Mouse (Mus musculus) forebrain, embryonic 14.5 days (tissue): ENCODE measurements around the gene Chn2. TPM values are rescaled to one million over a fixed set of nuclear protein-coding genes. Genes with fewer than 3 reads are reported as not detected.
A peak's percentile ranks its signal among the peaks of the same experiment; 100 is the strongest.

Experiments
- ATAC-seq: fragments of 200-750 bp; cut with Nextera tagmentation; 2 replicates; pipeline ENCODE4 v1.8.0; 2017; ENCODE audit warnings: mild to moderate bottlenecking, moderate library complexity
- DNase-seq: peaks from one replicate; pipeline ENCODE4 v3.0.0-alpha.2; 2015; ENCODE audit warnings: low spot score
- H3K27ac ChIP-seq: fragments of 300-500 bp; sonication (generic); 2 replicates; pipeline ENCODE4 v1.5.1; 2014; ENCODE audit warnings: low read depth, mild to moderate bottlenecking, control low read depth, low read length, moderate library complexity
- H3K27me3 ChIP-seq: fragments of 300-500 bp; sonication (generic); replicated peaks from 2 replicates; pipeline ENCODE4 v1.6.1; 2014; ENCODE audit warnings: low read length, control low read depth, mixed read lengths; ENCODE audit not compliant: control insufficient read depth, insufficient read depth
- H3K36me3 ChIP-seq: fragments of 300-500 bp; sonication (generic); 2 replicates; pipeline ENCODE4 v1.6.1; 2014; ENCODE audit warnings: low read length, control low read depth; ENCODE audit not compliant: control insufficient read depth, insufficient read depth
- H3K4me1 ChIP-seq: fragments of 300-500 bp; sonication (generic); 2 replicates; pipeline ENCODE4 v1.6.1; 2014; ENCODE audit warnings: antibody characterized with exemption, low read length, control low read depth; ENCODE audit not compliant: control insufficient read depth, insufficient read depth
- H3K4me2 ChIP-seq: fragments of 300-500 bp; sonication (generic); 2 replicates; pipeline ENCODE4 v1.6.1; 2014; ENCODE audit warnings: mild to moderate bottlenecking, control low read depth, low read length
- H3K4me3 ChIP-seq: fragments of 300-500 bp; sonication (generic); 2 replicates; pipeline ENCODE4 v1.5.1; 2014; ENCODE audit warnings: low read depth, low read length, control low read depth
- H3K9ac ChIP-seq: fragments of 300-500 bp; sonication (generic); 2 replicates; pipeline ENCODE4 v1.6.1; 2014; ENCODE audit warnings: mild to moderate bottlenecking, low read length, control low read depth, moderate library complexity
- H3K9me3 ChIP-seq: fragments of 300-500 bp; sonication (generic); replicated peaks from 2 replicates; pipeline ENCODE4 v1.6.1; 2016; ENCODE audit warnings: low read length, control low read depth, mixed read lengths; ENCODE audit not compliant: control insufficient read depth
- WGBS: fragments of 180-500 bp; shearing (Covaris S2); extraction: QIAGEN DNeasy Blood & Tissue Kit; methylation state at CpG from one replicate; pipeline ENCODE4 v1.1.7; 2014; 5-methylcytosine and 5-hydroxymethylcytosine counted together
- polyA plus RNA-seq: library from polyadenylated mRNA; unstranded; fragments of >200 nt; fragmentation: Nextera tagmentation; extraction: Ambion mirVana; gene quantifications from 2 replicates; pipeline ENCODE4 v1.2.1, GENCODE M21; 2014

Chn2 gene
- polyA plus RNA-seq, 1 experiment from 2014 or later: 45.9 TPM

DNA sequence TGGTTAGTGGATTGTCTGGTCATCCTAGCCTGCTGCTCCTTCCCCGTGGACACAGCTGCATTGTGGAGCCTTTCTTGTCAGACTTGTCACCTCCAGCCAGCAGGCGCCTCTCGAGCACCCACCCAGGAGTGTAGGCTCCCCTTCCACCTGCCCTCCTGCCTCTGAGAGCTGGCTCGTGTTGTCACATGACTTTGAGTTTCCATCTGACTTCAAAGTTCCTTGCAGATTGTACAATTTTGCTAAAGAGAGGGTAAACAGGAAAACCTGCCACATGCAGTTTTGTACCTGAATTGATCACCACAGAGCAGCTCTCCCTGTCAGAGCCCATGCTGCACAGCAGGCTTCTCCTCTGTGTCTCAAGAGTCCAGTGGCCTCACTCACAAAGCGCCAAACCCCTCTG lies 177.2 kb downstream of the Chn2 start:
- DNase-seq: no peak

DNA sequence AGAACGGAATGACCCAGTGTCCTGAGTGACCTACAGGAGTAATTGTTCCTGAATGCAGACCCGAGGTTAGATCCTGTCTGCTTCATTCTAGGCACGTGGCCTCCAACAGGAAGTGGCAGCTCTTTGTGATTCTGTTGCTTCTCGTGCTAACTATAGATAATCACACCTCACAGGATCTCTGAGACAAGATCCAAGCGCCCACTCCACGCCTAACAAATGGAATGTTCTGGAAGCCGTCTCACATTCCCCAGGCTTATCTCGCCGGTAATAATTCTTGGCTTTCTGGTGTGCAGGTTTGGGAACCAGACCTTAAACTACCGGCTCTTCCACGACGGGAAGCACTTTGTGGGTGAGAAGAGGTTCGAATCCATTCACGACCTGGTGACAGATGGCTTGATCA lies 180.8 kb downstream of the Chn2 start:
- Histone ChIP-seq H3K4me2 (no peak overlapping the region), H3K4me1 (no peaks in the 10 kb centered on the region), H3K36me3 (peaks cover 11% of the 10 kb centered on the region; the same call in 1 of the 2 replicates), H3K4me3 (no peak overlapping the region), H3K27ac (no peak overlapping the region), H3K27me3 (no peaks in the 10 kb centered on the region), H3K9ac (no peak overlapping the region), H3K9me3 (no peaks in the 10 kb centered on the region)
- ATAC-seq: no peak
- DNase-seq: no peak
- 94% methylated on average over 14 of the region's 14 CpGs for WGBS

More for the DNA sequence above, 177.2 kb downstream of the Chn2 start:
- H3K36me3 ChIP-seq: peaks cover 11% of the 10 kb centered on the region; the same call in 1 of the 2 replicates
- H3K9me3 ChIP-seq: no peaks in the 10 kb centered on the region
- WGBS: 87% methylated on average over 5 of the region's 5 CpGs
- no peaks in the 10 kb centered on the region for H3K4me1 ChIP-seq
- H3K4me3 ChIP-seq: no peak overlapping the region
- no peak for ATAC-seq
- H3K27me3 ChIP-seq: no peaks in the 10 kb centered on the region
- no peak overlapping the region for H3K4me2 ChIP-seq
- H3K9ac ChIP-seq: no peak overlapping the region
- no peak overlapping the region for H3K27ac ChIP-seq

- no peaks in the 10 kb centered on the region for H3K27me3 ChIP-seq
- ATAC-seq (no peak), DNase-seq (no peak)
- H3K4me2 ChIP-seq: no peak overlapping the region
- WGBS: 97% methylated on average over 4 of the region's 4 CpGs
- H3K4me1 ChIP-seq: no peaks in the 10 kb centered on the region
- peaks cover 11% of the 10 kb centered on the region; the same call in 1 of the 2 replicates for H3K36me3 ChIP-seq
- H3K4me3 ChIP-seq: no peak overlapping the region
- H3K9ac ChIP-seq: no peak overlapping the region
- H3K27ac ChIP-seq: no peak overlapping the region
- H3K9me3 ChIP-seq: no peaks in the 10 kb centered on the region
Measured at GRCm38 (mm10) chr6:54223529-54223928, 184.2 kb downstream of the Chn2 start.

GRCm38 (mm10) chr6:54224325-54224724 lies 185.0 kb downstream of the Chn2 start:
- WGBS: 59% methylated on average over 11 of the region's 11 CpGs
- DNase-seq: no peak
- H3K4me2 ChIP-seq: no peak overlapping the region

DNA sequence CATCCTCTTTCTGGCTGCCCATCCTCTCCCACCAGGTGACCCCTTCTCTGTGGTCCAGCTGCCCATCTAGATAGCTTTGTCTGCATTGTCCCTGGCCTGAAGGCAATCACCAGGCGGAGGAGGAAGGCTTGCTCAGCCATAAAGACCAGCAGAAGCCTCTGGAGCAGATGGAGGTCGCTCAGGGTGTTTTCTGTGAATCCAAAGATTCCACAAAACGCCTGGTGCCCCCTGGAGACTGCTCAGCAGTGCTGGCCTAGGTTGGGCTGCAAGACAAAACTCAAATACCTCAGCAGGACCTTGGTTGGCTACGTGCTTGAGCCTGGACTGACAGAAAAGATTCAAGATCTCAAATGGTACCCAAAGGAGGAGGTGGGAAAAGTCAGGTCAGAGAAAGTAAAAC lies 186.0 kb downstream of the Chn2 start:
- no peak overlapping the region for H3K4me3 ChIP-seq
- no peak overlapping the region for H3K4me2 ChIP-seq
- H3K9ac ChIP-seq: no peak overlapping the region
- 0 out of 2 replicates have a peak, but pooled peaks cover 3% of the 10 kb centered on the region for H3K36me3 ChIP-seq
- H3K27me3 ChIP-seq: no peaks in the 10 kb centered on the region
- no peak for DNase-seq
- no peaks in the 10 kb centered on the region for H3K9me3 ChIP-seq
- no peaks in the 10 kb centered on the region for H3K4me1 ChIP-seq
- 37% methylated on average over 4 of the region's 4 CpGs for WGBS
- H3K27ac ChIP-seq: no peak overlapping the region
- ATAC-seq: no peak

More at GRCm38 (mm10) chr6:54224325-54224724, 185.0 kb downstream of the Chn2 start:
- Histone ChIP-seq H3K4me3 (no peak overlapping the region), H3K27ac (no peak overlapping the region), H3K9ac (no peak overlapping the region), H3K27me3 (no peaks in the 10 kb centered on the region), H3K4me1 (no peaks in the 10 kb centered on the region), H3K36me3 (peaks cover 11% of the 10 kb centered on the region; the same call in 1 of the 2 replicates), H3K9me3 (no peaks in the 10 kb centered on the region)
- ATAC-seq: no peak

GRCm38 (mm10) chr6:54227061-54227460 lies 187.7 kb downstream of the Chn2 start:
- DNase-seq (no peak), ATAC-seq (no peak)
- Histone ChIP-seq H3K4me2 (no peak overlapping the region), H3K9me3 (no peaks in the 10 kb centered on the region), H3K27me3 (no peaks in the 10 kb centered on the region), H3K4me1 (no peaks in the 10 kb centered on the region), H3K9ac (no peak overlapping the region), H3K4me3 (no peak overlapping the region), H3K27ac (no peak overlapping the region), H3K36me3 (no peaks in the 10 kb centered on the region)
- WGBS: 98% methylated on average over 3 of the region's 3 CpGs

DNA sequence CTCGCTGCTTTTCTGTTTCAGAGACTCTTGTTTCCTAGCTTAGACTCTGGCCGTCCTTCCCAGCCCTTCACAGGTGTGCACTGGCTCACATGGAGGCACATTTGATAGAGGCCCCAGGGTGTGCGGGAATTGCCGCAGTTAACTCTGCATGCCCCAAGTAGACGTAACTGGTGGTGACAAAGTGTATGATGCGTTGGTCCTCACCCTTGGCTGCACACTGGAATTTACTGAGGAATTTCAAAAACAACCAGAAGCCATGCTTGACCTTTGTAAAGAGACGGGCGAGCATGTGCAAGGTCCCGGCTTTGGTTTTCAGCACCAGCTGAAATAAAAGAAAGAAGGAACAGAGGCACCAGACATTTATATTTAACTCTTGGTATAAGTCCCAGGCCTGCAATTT lies 189.1 kb downstream of the Chn2 start:
- WGBS: 61% methylated on average over 9 of the region's 9 CpGs
- no peak for DNase-seq
- Histone ChIP-seq H3K9me3 (no peaks in the 10 kb centered on the region), H3K4me3 (no peak overlapping the region), H3K27ac (no peak overlapping the region), H3K4me1 (no peaks in the 10 kb centered on the region), H3K4me2 (no peak overlapping the region), H3K9ac (no peak overlapping the region), H3K36me3 (no peaks in the 10 kb centered on the region), H3K27me3 (no peaks in the 10 kb centered on the region)
- peak; percentile 40; the same call in 1 of the 2 replicates for ATAC-seq

- Histone ChIP-seq H3K27me3 (no peaks in the 10 kb centered on the region), H3K9ac (no peak overlapping the region), H3K36me3 (no peaks in the 10 kb centered on the region), H3K9me3 (no peaks in the 10 kb centered on the region), H3K4me3 (no peak overlapping the region), H3K4me2 (no peak overlapping the region), H3K4me1 (no peaks in the 10 kb centered on the region), H3K27ac (no peak overlapping the region)
- 0% methylated on average over 2 of the region's 2 CpGs for WGBS
- DNase-seq (peak; percentile 85), ATAC-seq (peak; percentile 68)
Measured at GRCm38 (mm10) chr6:54228874-54229273, 189.5 kb downstream of the Chn2 start.

- H3K9me3 ChIP-seq: no peaks in the 10 kb centered on the region
Measured at GRCm38 (mm10) chr6:54231769-54232558, 192.6 kb downstream of the Chn2 start.

More at GRCm38 (mm10) chr6:54231769-54232558, 192.6 kb downstream of the Chn2 start:
- no peaks in the 10 kb centered on the region for H3K4me1 ChIP-seq
- ATAC-seq (no peak), DNase-seq (no peak)
- H3K27me3 ChIP-seq: no peaks in the 10 kb centered on the region
- no peak overlapping the region for H3K27ac ChIP-seq
- no peak overlapping the region for H3K9ac ChIP-seq
- H3K4me3 ChIP-seq: no peak overlapping the region
- no peak overlapping the region for H3K4me2 ChIP-seq
- H3K36me3 ChIP-seq: no peaks in the 10 kb centered on the region
- 83% methylated on average over 13 of the region's 13 CpGs for WGBS
